ENCODE assay signal across 27 mouse cellular contexts in genomic region chr6:45144882-45145281, GRCm38 (mm10).
"Had no signal": no experiment of that assay in that cellular context is flagged by ENCODE, and none has a peak within 500 bp of the region (broad histone marks: within the 10 kb centered on the region; RNA-seq: fewer than 3 reads in every experiment).

No protein-coding gene starts in this region.

- H3K9ac ChIP-seq: heart, embryonic 13.5 days; heart, embryonic 15.5 days; hindbrain, embryonic 13.5 days; hindbrain, embryonic 15.5 days; kidney, embryonic 15.5 days; limb, embryonic 13.5 days; limb, embryonic 15.5 days; liver, embryonic 12.5 days; liver, embryonic 14.5 days had no signal

- H3K4me1 ChIP-seq: heart, embryonic 13.5 days; heart, embryonic 15.5 days; hindbrain, embryonic 13.5 days; hindbrain, embryonic 15.5 days; kidney, embryonic 15.5 days; limb, embryonic 13.5 days; limb, embryonic 15.5 days; liver, embryonic 12.5 days had no signal

- H3K9me3 ChIP-seq: heart, embryonic 13.5 days; heart, embryonic 15.5 days; hindbrain, embryonic 13.5 days; hindbrain, embryonic 15.5 days; kidney, embryonic 15.5 days; limb, embryonic 13.5 days; limb, embryonic 15.5 days; liver, embryonic 12.5 days had no signal

- H3K27ac ChIP-seq: gastrocnemius, adult 2 months; heart, embryonic 13.5 days; heart, embryonic 15.5 days; hindbrain, embryonic 13.5 days; hindbrain, embryonic 15.5 days; hindbrain, postnatal 0 days; kidney, embryonic 15.5 days; kidney, postnatal 0 days; limb, embryonic 13.5 days; limb, embryonic 15.5 days; liver, embryonic 12.5 days; liver, embryonic 14.5 days had no signal

- H3K27me3 ChIP-seq: heart, embryonic 13.5 days; heart, embryonic 15.5 days; hindbrain, embryonic 13.5 days; hindbrain, embryonic 15.5 days; kidney, embryonic 15.5 days; limb, embryonic 13.5 days; limb, embryonic 15.5 days; liver, embryonic 12.5 days had no signal

- ATAC-seq: hindbrain, postnatal 0 days; intestine, embryonic 16.5 days; liver, embryonic 12.5 days had no signal

- H3K36me3 ChIP-seq: heart, embryonic 13.5 days; heart, embryonic 15.5 days; hindbrain, embryonic 13.5 days; hindbrain, embryonic 15.5 days; kidney, embryonic 15.5 days; limb, embryonic 13.5 days; limb, embryonic 15.5 days; liver, embryonic 12.5 days had no signal

- DNase-seq: gastrocnemius, adult 2 months; gastrocnemius, postnatal 10 days; gastrocnemius, postnatal 25 days; heart, adult 18-20 months; heart, postnatal 14 days; heart, postnatal 36 days; kidney, adult 11 months; kidney, adult 2 months; kidney, adult 9 months; kidney, postnatal 14 days; kidney, postnatal 36 days; layer of hippocampus, adult 9-11 months; layer of hippocampus, postnatal 36 days; left cerebral cortex, postnatal 4 days had no signal

- H3K4me3 ChIP-seq: gastrocnemius, adult 2 months; heart, embryonic 13.5 days; heart, embryonic 15.5 days; hindbrain, embryonic 13.5 days; hindbrain, embryonic 15.5 days; kidney, embryonic 15.5 days; limb, embryonic 13.5 days; limb, embryonic 15.5 days; liver, embryonic 12.5 days had no signal

- H3K4me2 ChIP-seq: heart, embryonic 11.5 days; heart, embryonic 13.5 days; heart, embryonic 15.5 days; hindbrain, embryonic 13.5 days; hindbrain, embryonic 15.5 days; kidney, embryonic 15.5 days; limb, embryonic 13.5 days; limb, embryonic 15.5 days; liver, embryonic 12.5 days had no signal
